Mouse (Mus musculus) cerebellum, postnatal 14 days (tissue): ENCODE measurements around the gene Gm45021.

Experiments used
- DNase-seq, 2 experiments: peaks; one replicate each; pipeline ENCODE4 v3.0.0; 2021; ENCODE audit warnings: mixed read lengths in 2 of 2

Gene Gm45021

DNA sequence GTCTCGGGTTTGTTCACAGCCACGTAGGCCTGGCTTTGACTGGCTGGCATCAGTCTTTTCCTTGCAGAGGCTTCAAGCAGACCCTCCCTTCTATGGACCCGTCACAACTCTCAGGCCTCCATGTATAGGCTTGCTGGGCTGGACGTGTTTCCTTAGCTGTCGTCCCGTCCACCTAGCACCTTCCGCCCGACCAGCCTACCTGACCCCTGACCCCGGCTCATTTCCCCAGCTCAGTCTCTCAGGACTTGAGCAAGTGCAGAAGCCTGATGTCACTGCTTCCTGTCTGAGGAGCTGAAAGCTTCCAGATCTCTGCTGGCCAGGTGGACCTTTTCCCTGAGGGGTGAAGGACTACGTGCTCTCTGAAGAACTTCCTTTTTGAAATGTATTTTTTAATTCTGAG is 16.1 kb upstream of the Gm45021 start:
- DNase-seq, result no peak

DNA sequence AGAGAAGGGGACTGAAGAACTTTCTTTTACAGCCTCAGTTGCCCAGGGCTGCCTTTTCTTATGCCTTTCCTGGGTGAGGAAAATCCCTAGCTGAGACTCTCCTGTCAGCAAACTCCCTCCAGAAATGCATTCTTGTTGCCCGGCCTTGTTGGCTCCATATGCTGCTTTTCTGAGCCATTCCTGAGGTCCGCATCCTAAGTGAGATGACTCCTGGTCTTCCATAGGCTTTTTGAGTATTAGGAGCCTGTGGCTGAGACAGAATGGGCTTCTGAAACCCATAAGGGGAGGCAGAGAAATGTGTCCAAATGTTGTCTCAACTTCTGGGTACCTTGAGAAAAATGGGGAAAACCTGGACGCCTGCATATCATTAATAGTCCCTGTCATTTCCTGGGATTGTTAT is 15.4 kb upstream of the Gm45021 start:
- DNase-seq, result no peak

DNA sequence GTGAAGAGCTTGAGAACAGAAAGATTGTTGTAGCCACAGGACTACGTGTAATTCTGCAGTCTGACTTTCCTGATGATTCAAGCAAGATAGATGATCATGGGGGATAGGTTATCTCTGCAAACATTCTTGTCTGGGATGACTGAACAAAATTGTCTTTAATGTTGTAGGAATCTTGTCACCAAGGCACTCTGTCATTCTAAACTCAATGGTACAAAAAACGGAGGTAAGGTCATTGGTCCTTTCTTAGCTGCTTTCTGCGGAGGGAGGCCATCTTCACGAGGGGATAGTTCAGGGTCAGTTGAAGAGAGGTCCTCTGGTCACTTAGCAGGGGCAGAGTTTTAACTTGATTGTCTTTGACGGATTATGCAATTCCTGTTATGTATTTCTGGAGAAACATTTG is 10.7 kb upstream of the Gm45021 start:
- DNase-seq, result no peak

DNA sequence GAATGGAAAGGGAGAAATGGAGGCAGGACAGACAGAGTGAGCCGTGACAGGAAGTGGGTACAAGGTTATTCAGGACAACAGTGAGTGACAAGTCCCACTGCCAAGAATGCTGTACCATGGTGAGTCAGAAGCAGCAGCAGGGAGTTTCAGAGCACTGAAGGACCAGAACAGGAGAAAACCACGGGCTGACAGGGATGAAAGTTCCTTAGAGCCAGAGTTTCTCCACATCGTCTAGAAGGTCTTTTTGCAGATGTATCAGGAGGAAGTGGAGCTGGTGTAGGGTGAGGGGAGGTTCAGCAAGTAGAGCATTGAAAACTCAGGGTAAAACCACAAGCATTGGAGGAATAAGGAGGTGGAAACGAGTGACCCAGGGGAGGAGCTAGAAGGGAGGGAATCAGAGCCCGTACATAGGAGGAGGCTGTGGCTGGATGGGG is 10.2 kb upstream of the Gm45021 start:
- no peak for DNase-seq

DNA sequence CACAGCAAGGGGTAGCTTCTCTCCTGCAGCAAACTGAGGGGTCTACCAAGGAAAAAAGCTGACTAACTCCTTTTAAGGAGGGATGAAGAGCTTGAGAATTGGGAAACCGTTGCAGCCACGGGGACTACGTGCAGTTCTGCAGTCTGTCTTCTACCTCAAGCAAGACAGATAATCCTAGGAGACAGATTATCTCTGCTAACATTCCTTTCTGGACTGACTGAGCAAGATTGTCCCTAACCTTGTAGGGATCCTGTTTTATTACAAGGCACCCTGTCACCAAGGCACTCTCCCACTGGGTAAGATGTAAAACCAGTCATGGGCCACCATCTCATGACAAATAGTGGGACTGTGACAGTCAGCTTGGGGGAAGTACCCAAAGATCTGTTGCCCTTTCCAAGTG is 8.2 kb upstream of the Gm45021 start:
- no peak for DNase-seq

DNA sequence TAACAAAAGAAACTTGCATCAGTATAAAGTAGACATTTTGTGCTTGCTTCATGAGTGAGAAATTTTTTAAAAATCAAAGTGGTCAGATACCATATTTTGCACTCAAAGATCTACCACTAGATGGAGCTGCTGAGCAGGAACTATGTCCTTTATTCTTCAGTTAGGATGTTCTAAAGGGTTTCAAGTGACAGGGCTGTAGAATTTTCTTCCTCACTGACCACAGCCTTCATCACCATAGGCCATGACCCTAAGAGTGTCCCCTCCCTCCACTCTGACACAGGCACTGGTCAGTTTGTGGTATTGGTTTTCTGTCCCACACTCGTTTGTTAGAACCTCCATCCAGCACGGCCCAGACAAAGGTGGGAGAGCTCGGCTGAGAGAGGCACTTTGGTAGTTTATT is 7.4 kb upstream of the Gm45021 start:
- DNase-seq, result peak; percentile 76

DNA sequence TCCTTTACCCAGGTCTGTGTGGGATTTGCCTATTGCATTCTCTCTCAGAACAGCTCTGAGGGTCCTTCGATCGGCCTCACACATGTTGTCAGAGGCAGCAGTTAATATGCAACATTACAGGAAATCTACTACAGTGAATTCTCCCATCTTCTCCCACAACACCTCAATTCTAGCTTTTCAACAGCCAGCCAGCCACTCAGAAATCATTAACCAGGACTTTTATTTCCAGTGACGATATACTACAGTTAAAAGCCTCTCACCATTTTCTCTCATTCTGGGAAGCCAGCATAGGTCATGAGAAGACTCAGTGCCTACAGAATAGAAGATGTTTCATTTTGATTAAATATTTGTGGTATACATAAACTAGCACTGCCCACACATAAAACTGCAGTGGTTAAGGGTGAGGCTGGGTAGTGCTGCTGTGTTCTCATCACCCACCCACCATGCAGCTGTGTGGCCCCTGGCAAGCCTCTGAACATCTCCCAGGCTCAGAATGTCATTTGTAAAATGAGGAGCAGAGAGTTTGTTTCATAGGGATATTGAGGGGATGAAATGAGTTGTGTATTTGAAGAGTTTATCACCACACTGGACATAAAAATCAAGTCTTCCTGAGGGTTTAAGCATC is 1.9 kb downstream of the Gm45021 start:
- DNase-seq, result no peak

DNA sequence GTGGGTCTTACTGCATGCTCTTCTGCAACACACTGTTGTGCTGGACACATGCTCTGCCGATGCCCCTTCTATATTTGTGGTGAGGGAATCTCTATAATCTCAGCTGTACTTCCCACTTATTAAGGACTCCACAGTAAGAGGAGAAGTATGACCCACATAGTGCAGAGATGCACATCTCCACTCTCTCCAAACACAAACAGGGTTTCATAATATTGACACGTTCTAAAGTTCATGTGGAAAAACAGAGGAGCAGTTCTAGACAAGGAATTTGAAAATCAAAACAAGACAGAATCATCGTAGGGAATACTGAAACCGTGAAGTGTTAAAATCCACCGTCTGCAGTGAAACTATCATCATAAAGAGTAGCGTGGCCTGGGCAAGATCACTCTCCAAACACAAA is 2.5 kb downstream of the Gm45021 start:
- no peak for DNase-seq

DNA sequence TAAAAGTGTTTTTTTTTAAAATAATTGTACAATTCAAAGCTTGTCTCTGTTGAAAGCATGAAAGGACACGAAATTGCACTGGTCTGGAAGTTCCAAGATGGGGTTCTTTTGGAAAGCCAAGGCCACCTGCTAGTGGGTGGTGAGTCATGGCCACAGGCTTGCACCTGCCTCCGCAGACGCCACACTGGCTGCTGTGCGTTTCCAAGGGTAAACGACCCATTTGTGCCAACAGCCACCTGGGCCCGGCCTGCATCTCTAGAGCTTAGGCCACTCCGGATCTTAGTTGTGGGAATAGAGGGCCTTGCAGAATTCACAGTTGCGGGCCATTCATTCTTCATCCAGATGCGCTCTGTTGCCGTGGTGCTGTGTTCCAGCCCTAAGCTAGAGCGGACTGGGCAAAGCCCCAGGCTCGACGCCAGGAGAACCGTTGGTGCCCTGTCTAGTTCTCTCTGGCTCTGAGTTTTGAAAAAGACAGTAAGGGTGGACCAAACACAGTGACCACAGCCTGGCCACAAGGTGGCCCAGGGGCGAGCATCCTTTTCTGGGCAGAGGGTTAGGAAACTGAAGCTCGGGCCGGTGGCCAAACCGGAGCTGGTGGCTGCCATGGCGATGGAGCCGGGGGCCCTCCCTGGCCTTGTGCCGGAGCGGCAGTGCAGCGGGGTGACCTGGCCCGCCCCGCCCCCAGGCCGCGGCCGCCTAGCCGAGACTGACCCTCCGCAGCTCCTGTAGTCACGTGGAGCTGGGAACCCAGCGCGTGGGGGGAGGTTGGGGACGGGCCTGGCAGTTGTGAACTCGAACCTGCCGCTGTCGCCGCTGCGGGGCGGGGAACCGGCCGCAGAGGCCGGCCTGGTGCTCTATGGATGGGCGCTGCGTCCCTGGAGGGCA is 4.0 kb downstream of the Gm45021 start, which contains the start of the genes Repin1 and Gm44965:
Repin1 (plus strand) TSS at position 726 of the 885 bp plus-strand sequence.
Gm44965 (plus strand) TSS at position 784 of the 885 bp plus-strand sequence.
- peak; percentile 99 to 100 for DNase-seq

DNA sequence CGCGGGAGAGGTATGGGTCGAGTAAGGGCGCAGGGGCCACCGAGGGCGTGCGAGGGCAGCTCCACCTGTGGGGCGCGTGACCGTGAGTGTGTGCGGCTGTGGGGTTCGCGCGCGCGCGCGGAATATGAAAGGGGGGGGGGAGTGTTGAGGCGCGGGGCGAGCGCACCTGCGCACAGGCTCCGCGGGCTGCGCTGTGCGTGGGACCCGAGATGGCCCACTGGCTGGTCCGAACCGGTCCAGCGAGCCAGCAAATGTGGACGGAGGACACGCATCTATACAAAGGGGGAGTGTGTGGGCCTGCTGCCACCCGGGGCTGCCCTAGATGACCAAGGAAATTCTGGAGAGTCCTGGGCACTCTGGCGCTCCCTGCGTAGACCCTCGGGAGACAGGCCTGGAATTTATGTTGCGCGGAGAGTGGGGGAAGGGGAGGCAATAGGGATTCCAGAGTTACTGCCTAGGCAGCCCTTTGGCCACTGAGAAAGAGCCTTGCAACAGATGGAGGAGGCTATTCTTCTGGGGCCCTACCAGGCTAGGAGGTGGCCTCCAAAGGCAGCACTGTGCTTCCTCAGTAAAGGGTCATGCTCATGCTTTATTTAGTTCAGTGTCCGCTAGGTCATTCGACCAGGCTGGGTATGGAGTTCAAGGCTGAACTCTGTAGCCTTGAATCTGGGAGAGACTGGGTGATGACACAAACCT is 4.8 kb downstream of the Gm45021 start:
- DNase-seq, result no peak

DNA sequence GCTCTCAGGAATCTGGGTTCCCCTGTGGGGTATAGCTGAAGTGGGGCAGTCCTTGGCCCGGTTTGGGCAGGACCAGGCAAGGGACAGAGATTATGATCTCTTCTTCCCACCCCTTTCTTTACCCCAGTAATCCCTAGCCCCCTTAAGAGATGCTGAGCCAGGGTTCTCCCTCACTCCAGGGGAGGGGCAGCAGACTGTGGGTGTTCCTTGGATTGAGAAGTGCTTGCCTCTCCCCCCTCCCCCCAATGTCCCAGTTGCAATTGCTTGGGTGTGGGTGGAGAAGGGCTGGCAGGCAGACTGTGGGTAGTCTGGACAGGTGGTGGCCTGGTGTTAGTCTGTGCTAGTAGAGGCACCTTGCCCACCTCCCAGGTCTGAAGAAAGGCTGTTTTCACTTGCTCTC is 5.9 kb downstream of the Gm45021 start:
- DNase-seq, result peak; percentile 34 to 42

DNA sequence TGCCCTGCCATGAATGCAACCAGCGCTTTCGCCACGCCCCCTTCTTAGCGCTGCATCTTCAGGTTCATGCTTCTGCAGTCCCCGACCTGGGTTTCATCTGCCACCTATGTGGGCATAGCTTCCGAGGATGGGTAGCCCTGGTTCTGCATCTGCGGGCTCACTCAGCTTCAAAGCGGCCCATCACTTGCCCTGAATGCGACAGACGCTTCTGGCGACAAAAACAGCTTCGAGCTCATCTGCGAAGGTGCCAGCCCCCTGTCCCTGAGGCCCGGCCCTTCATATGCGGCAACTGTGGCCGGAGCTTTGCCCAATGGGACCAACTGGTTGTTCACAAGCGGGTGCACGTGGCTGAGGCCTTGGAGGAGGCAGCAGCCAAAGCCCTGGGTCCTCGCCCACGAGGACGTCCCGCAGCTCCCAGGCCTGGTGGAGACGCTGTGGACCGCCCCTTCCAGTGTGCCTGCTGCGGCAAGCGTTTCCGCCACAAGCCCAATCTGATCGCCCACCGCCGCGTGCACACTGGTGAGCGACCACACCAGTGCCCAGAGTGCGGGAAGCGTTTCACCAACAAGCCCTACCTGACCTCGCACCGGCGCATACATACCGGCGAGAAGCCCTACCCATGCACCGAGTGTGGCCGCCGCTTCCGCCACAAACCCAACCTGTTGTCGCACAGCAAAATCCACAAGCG is 7.3 kb downstream of the Gm45021 start:
- peak in 1 of 2 experiments; percentile 24 for DNase-seq

DNA sequence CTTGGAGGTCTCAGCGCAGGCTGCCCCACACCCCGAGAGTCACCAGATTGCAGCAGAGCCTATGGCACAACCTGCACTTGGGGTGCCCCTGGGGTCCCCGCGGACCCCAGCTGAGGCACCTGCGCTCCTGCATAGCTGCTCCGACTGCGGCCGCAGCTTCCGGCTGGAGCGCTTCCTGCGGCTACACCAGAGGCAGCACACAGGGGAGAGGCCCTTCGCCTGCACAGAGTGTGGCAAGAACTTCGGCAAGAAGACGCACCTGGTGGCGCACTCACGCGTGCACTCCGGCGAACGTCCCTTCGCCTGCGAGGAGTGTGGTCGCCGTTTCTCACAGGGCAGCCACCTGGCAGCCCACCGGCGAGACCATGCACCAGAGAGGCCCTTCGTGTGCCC is 7.8 kb downstream of the Gm45021 start:
- no peak for DNase-seq

DNA sequence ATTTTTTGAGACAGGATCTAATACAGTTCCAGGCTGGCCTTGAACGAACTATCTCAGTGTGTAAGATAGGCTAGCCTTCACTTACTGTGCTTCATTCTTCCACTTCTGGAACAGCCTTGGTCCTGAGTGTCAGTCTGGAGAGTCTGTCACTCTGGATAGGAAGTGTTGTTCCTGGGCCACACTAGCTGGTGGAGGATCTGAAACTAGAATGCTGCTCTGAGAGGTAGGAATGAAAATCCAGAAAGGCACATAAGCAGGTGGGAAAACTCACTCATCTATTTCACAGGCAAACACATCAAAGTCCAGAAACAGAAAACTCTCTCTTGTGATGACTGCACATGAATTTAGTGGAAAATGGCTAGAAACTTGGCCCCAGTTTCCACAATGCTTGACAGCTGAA is 11.2 kb downstream of the Gm45021 start:
- no peak for DNase-seq

DNA sequence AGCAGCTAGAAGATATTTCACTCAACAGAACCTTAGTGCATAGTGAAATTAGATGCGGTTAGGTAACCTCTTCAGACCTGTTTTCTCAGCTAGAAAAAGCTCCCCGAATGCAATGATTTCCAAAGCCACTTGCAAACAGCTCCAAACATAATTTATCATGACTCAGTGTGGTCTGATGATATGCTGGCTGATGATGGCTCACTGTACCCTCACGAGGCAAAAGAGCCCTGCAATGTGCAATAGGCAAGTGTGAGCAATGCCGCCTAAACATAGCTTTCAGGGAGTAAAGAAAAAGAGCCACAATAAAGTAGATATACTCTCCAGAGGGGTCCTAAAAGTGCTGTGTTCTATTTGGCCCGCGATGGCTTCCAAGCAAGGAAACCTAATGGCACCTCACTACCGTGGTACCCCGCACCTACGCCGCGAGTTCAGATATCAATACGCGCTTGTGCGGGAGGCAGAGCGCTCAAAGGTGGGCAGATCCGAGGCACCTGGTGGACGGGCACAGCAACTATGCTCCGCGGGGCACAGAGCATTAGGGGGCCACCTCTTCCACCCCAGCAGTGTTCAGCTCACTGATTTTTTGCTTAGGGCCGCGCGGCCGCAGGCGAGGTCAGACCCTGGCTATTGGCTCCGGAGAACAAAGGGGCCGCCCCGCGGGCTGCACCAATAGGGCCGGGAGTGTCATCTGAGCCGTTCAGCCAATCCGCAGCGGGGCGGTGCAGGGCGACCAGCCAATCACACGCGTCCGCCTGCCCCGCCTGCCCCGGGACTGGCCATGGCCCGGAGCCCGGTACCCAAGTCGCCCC is 12.1 kb downstream of the Gm45021 start, which contains the start of gene Zfp775:
Zfp775 (plus strand) TSS at position 793 of the 809 bp plus-strand sequence.
- DNase-seq, result peak; percentile 99

DNA sequence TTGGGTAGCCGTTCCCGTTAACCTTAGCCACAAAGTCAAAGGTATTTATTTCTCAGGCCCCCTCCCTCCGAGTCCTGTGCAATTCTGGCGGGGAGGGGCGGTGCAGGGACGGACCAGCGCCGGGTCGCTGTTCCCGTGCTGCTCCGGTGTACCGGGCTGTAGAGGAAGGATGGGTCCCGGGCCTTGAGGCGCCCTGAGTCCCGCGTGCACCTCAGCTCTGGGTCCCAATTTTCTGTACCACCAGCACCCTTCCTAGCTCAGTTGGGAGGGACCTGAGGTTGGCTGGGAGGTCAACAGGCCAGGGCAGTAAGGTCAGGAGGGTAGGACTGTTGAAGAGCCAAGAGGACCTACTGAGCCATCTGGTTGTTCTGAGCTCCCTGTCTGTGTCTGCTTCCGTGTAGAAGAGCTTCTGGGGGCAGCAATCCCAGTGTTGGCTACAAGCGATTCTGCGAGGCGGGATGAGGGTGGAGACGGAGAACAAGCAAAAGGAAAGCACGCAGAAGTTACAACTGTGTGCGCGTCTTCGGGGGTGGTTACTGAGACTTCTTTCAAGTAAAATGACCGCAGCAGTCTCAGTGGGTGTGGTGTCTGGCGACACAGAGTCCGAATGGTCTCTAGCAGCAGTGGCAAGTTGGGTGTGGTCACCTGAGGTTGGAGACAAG is 12.8 kb downstream of the Gm45021 start:
- peak in 1 of 2 experiments; percentile 64 for DNase-seq

DNA sequence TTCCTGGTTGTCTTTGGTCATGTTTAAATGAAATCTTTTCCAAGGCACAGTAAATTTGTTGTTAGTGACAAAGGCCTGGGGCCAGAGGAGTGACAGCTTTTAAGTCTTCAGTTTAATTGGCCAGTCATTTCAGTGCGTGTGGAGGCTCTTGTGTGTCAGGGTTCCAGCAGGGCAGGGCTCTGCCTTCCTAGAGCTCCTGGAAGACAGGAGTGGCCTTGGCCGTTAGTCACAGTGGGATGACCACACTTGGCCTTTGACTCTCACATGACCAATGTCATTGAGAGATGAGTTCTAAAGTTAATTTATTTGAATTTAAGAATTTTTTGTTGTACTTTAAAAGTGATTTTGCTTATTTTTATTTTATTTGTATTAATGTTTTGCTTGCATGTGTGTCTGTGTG is 18.7 kb downstream of the Gm45021 start:
- no peak for DNase-seq

DNA sequence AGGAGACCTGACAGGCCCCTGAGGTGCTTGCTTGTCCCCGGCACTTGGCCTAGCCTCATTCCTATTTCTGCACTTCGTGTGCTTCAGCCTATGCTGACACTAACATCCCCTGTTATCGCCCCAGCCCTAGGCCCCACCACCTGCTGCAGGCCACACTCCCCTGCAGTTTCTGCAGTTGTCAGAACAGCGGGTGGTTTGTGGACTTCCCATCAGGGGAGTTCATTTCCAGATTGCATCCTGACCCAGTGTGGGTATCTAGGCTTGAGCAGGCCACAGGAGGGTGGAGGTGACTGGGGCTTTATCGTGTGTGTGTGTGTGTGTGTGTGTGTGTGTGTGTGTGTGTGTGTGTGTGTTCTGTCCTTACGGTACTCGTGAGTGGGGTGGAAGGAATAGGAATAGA is 20.1 kb downstream of the Gm45021 start:
- DNase-seq, result no peak

DNA sequence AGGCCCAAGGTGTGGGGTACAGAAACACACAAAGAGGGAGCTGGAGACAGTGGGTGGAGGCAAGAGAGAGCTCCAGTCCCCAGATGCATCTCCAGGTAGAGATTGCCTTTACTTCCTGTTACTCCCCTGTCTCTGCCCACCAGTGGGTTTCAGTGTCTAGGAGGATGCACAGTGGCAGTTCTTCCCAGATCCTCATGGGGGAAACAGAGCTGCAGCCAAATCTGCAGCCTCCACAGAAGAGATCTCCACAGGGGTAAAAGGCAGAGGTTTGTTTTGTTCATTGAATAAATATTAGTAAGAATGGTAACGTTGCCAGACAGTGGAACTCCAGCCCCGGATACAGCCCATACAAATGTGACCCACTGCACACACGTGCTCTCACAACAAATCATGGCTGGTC is 21.2 kb downstream of the Gm45021 start:
- no peak for DNase-seq

DNA sequence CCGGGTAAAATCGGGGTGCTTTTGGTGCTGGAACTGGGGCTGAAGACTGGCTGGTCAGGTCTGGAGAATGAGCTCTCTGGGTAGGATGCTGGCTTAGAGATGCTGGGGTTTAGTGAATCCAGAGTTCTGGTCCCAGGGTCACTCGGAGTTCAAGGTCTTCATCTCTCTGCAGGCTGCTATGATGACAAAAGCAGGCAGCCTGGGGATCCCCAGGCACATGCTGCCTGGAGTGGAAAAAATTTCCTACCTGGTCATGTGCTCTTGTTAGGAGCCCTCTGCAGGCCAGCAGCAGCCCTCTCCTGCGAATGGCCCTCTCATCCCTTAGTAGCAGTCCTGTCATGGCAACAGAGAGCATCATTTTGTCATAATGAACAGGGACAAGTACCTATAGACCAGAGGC is 24.1 kb downstream of the Gm45021 start:
- DNase-seq, result no peak

DNA sequence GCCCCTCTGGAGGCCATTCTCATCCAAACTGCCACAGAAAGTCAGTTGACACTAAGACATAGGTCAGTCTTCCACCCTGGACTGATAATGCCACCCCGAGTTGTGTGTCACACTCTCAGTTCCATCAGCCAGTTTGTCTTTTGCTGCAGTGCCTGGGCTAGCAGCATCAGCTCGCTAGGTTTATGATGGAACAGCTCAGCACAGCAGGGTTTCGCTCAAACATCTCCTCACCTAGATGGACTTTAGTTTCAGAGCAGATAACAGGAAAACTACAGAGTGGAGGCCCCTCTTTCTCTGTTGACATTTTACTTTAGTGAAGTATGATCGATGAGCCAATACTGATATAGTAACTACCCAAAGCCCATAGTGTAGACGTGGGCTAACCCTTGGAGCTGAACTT is 25.3 kb downstream of the Gm45021 start:
- no peak for DNase-seq
